Mouse (Mus musculus): Measurements from ENCODE around the gene Olfr724. TPM values are rescaled to one million over a fixed set of nuclear protein-coding genes. Genes with fewer than 3 reads are reported as not detected.
"Not testable (repeated sequence)": the region's sequence is repeated elsewhere in the genome, so short reads cannot be mapped to it uniquely, and the experiment has no call there.

The Olfr724 gene
- not detected in 2 replicates for polyA plus RNA-seq (2015; fragmentation: Nextera tagmentation; extraction: Ambion mirVana)

- not testable (repeated sequence) for ATAC-seq; H3K4me3 ChIP-seq (ENCODE audit: low read depth, low read length); H3K4me2 ChIP-seq (ENCODE audit: low read depth, low read length); H3K4me1 ChIP-seq (ENCODE audit: insufficient read depth); H3K9me3 ChIP-seq (ENCODE audit: low read length); H3K27ac ChIP-seq (ENCODE audit: low read depth); H3K9ac ChIP-seq (replicated peaks); H3K27me3 ChIP-seq (ENCODE audit: insufficient read depth, low read length); DNase-seq; H3K36me3 ChIP-seq (replicated peaks; ENCODE audit: insufficient read depth, low read length)
- 65% methylated on average over 1 of the region's 1 CpGs for WGBS (ENCODE audit: insufficient replicate concordance)
These were observed at the start of gene Olfr724 for GRCm38 (mm10) chr14:49963174-49963573. Gene Olfr724, minus strand, starts transcription at chr14:49963274.

GRCm38 (mm10) chr14:49955890-49956289 lies 7.2 kb downstream of the Olfr724 start:
- Histone ChIP-seq H3K9ac (replicated peaks) (no peak overlapping the region), H3K4me2 (ENCODE audit: low read depth, low read length) (no peak overlapping the region), H3K9me3 (ENCODE audit: low read length) (no peaks in the 10 kb centered on the region), H3K4me3 (ENCODE audit: low read depth, low read length) (no peak overlapping the region), H3K36me3 (replicated peaks; ENCODE audit: insufficient read depth, low read length) (no peaks in the 10 kb centered on the region), H3K27me3 (ENCODE audit: insufficient read depth, low read length) (no peaks in the 10 kb centered on the region), H3K27ac (ENCODE audit: low read depth) (no peak overlapping the region), H3K4me1 (ENCODE audit: insufficient read depth) (no peaks in the 10 kb centered on the region)
- DNase-seq (no peak), ATAC-seq (no peak)
- TF ChIP-seq CTCF (IDR thresholded peaks at IDR 0.05; ENCODE audit: low read depth) = no peak
- no peak for TF ChIP-seq EP300 (IDR thresholded peaks at IDR 0.05; ENCODE audit: low read depth)
- WGBS (ENCODE audit: insufficient replicate concordance) = 13% methylated on average over 2 of the region's 2 CpGs

GRCm38 (mm10) chr14:49931687-49932086 lies 31.4 kb downstream of the Olfr724 start, which contains the start of gene Olfr723:
Gene Olfr723, minus strand, starts transcription at chr14:49931787.
- not testable (repeated sequence) for H3K4me2 ChIP-seq (ENCODE audit: low read depth, low read length); H3K27me3 ChIP-seq (ENCODE audit: insufficient read depth, low read length); H3K9me3 ChIP-seq (ENCODE audit: low read length); H3K27ac ChIP-seq (ENCODE audit: low read depth); H3K36me3 ChIP-seq (replicated peaks; ENCODE audit: insufficient read depth, low read length); H3K4me3 ChIP-seq (ENCODE audit: low read depth, low read length); H3K9ac ChIP-seq (replicated peaks); H3K4me1 ChIP-seq (ENCODE audit: insufficient read depth); DNase-seq; ATAC-seq

Other genes with a start within 250 kb of the Olfr724 start
- gene Armh4, start 179.9 kb downstream of the Olfr724 start, polyA plus RNA-seq (2015; fragmentation: Nextera tagmentation; extraction: Ambion mirVana) = 0.18 and 0.32 TPM in 2 replicates
- gene Olfr722, start 61.3 kb downstream of the Olfr724 start, polyA plus RNA-seq (2015; fragmentation: Nextera tagmentation; extraction: Ambion mirVana) = not detected in 2 replicates
- not detected in 2 replicates for gene Olfr723, start 31.5 kb downstream of the Olfr724 start, polyA plus RNA-seq (2015; fragmentation: Nextera tagmentation; extraction: Ambion mirVana)
- not detected in 2 replicates for gene Olfr725, start 77.1 kb upstream of the Olfr724 start, polyA plus RNA-seq (2015; fragmentation: Nextera tagmentation; extraction: Ambion mirVana)
- gene Olfr726, start 127.7 kb upstream of the Olfr724 start, polyA plus RNA-seq (2015; fragmentation: Nextera tagmentation; extraction: Ambion mirVana) = not detected in 2 replicates
- gene Olfr727, start 159.9 kb upstream of the Olfr724 start, polyA plus RNA-seq (2015; fragmentation: Nextera tagmentation; extraction: Ambion mirVana) = not detected in 2 replicates
- not detected in 2 replicates for gene Olfr728, start 179.4 kb upstream of the Olfr724 start, polyA plus RNA-seq (2015; fragmentation: Nextera tagmentation; extraction: Ambion mirVana)
- gene Olfr729, start 189.6 kb upstream of the Olfr724 start, polyA plus RNA-seq (2015; fragmentation: Nextera tagmentation; extraction: Ambion mirVana) = not detected in 2 replicates
- gene Olfr730, start 224.9 kb upstream of the Olfr724 start, polyA plus RNA-seq (2015; fragmentation: Nextera tagmentation; extraction: Ambion mirVana) = not detected in 2 replicates